Mouse (Mus musculus): Measurements from ENCODE around the gene Efhc1. TPM values are rescaled to one million over a fixed set of nuclear protein-coding genes. Genes with fewer than 3 reads are reported as not detected.

Efhc1 gene
- polyA plus RNA-seq, 1 experiment from 2014 or later: 2.8 TPM

DNA sequence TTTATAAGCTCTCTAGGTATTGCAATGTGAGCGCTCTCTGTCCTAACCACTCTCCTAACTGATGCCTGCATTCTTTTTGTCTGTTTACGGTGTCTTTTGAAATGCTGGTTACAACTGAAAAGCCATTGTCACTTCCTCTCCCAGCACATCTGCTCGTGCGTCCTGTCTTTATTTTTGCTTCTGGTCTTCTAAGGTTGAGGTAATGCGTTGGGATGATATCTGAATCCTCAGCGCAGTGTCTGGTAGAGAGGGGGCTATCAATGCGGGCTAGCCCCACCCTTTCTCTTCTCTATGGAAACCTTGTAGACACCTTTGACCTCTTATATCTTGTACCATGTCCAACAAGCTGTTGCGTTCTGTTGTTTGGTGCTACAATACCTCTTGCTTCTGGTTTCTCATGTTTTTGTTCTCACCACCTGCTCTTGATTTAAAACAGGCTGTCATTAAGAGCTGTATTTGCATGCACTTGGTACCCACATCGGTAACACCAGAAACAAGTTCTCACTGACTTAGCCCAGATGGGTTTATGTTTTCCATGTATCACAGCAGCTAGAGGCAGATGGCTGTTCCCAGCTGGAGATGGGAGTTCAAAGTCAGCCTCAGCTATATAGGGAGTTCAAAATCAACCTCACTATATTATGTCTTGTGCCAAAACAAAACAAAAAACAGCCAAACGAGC lies 35.1 kb downstream of the Efhc1 start:
- Histone ChIP-seq H3K4me1 (ENCODE audit: control insufficient read depth, insufficient read depth, low read length) (no peaks in the 10 kb centered on the region), H3K27ac (replicated peaks; ENCODE audit: low read depth, low read length) (no peak overlapping the region), H3K4me3 (ENCODE audit: low read depth, low read length) (no peak overlapping the region), H3K27me3 (ENCODE audit: control insufficient read depth, insufficient read depth, low read length) (no peaks in the 10 kb centered on the region), H3K36me3 (replicated peaks; ENCODE audit: control insufficient read depth, insufficient read depth, low read depth, low read length) (no peaks in the 10 kb centered on the region), H3K4me2 (ENCODE audit: low read depth, low read length) (no peak overlapping the region), H3K9ac (replicated peaks; ENCODE audit: low read length) (no peak overlapping the region), H3K9me3 (replicated peaks; ENCODE audit: control insufficient read depth, low read length) (no peaks in the 10 kb centered on the region)
- no peak for DNase-seq (ENCODE audit: low spot score)
- WGBS: 75% methylated on average over 10 of the region's 10 CpGs
- no peak for ATAC-seq (replicated peaks; ENCODE audit: insufficient number of reproducible peaks, low FRiP score, low TSS enrichment, low read depth)

- Histone ChIP-seq H3K9me3 (replicated peaks; ENCODE audit: control insufficient read depth, low read length) (no peaks in the 10 kb centered on the region), H3K36me3 (replicated peaks; ENCODE audit: control insufficient read depth, insufficient read depth, low read depth, low read length) (no peaks in the 10 kb centered on the region), H3K27me3 (ENCODE audit: control insufficient read depth, insufficient read depth, low read length) (no peaks in the 10 kb centered on the region), H3K27ac (replicated peaks; ENCODE audit: low read depth, low read length) (no peak overlapping the region), H3K9ac (replicated peaks; ENCODE audit: low read length) (no peak overlapping the region), H3K4me1 (ENCODE audit: control insufficient read depth, insufficient read depth, low read length) (no peaks in the 10 kb centered on the region), H3K4me3 (ENCODE audit: low read depth, low read length) (no peak overlapping the region), H3K4me2 (ENCODE audit: low read depth, low read length) (no peak overlapping the region)
- no peak for DNase-seq (ENCODE audit: low spot score)
- no peak for ATAC-seq (replicated peaks; ENCODE audit: insufficient number of reproducible peaks, low FRiP score, low TSS enrichment, low read depth)
- 89% methylated on average over 11 of the region's 11 CpGs for WGBS
Measured at GRCm38 (mm10) chr1:20989461-20990083, 38.1 kb downstream of the Efhc1 start.

GRCm38 (mm10) chr1:20993690-20994089 lies 42.3 kb downstream of the Efhc1 start:
- no peak overlapping the region for H3K4me2 ChIP-seq (ENCODE audit: low read depth, low read length)
- 80% methylated on average over 3 of the region's 3 CpGs for WGBS
- no peak for ATAC-seq (replicated peaks; ENCODE audit: insufficient number of reproducible peaks, low FRiP score, low TSS enrichment, low read depth)
- no peaks in the 10 kb centered on the region for H3K9me3 ChIP-seq (replicated peaks; ENCODE audit: control insufficient read depth, low read length)
- no peak for DNase-seq (ENCODE audit: low spot score)
- no peaks in the 10 kb centered on the region for H3K36me3 ChIP-seq (replicated peaks; ENCODE audit: control insufficient read depth, insufficient read depth, low read depth, low read length)
- no peaks in the 10 kb centered on the region for H3K27me3 ChIP-seq (ENCODE audit: control insufficient read depth, insufficient read depth, low read length)
- no peak overlapping the region for H3K27ac ChIP-seq (replicated peaks; ENCODE audit: low read depth, low read length)
- H3K9ac ChIP-seq (replicated peaks; ENCODE audit: low read length): no peak overlapping the region
- H3K4me3 ChIP-seq (ENCODE audit: low read depth, low read length): no peak overlapping the region
- H3K4me1 ChIP-seq (ENCODE audit: control insufficient read depth, insufficient read depth, low read length): no peaks in the 10 kb centered on the region

GRCm38 (mm10) chr1:20994338-20994737 lies 42.9 kb downstream of the Efhc1 start:
- Histone ChIP-seq H3K9me3 (replicated peaks; ENCODE audit: control insufficient read depth, low read length) (no peaks in the 10 kb centered on the region), H3K27ac (replicated peaks; ENCODE audit: low read depth, low read length) (no peak overlapping the region), H3K4me2 (ENCODE audit: low read depth, low read length) (no peak overlapping the region), H3K9ac (replicated peaks; ENCODE audit: low read length) (no peak overlapping the region), H3K36me3 (replicated peaks; ENCODE audit: control insufficient read depth, insufficient read depth, low read depth, low read length) (no peaks in the 10 kb centered on the region), H3K4me1 (ENCODE audit: control insufficient read depth, insufficient read depth, low read length) (no peaks in the 10 kb centered on the region), H3K4me3 (ENCODE audit: low read depth, low read length) (no peak overlapping the region), H3K27me3 (ENCODE audit: control insufficient read depth, insufficient read depth, low read length) (no peaks in the 10 kb centered on the region)
- no peak for ATAC-seq (replicated peaks; ENCODE audit: insufficient number of reproducible peaks, low FRiP score, low TSS enrichment, low read depth)
- 87% methylated on average over 5 of the region's 5 CpGs for WGBS
- no peak for DNase-seq (ENCODE audit: low spot score)

DNA sequence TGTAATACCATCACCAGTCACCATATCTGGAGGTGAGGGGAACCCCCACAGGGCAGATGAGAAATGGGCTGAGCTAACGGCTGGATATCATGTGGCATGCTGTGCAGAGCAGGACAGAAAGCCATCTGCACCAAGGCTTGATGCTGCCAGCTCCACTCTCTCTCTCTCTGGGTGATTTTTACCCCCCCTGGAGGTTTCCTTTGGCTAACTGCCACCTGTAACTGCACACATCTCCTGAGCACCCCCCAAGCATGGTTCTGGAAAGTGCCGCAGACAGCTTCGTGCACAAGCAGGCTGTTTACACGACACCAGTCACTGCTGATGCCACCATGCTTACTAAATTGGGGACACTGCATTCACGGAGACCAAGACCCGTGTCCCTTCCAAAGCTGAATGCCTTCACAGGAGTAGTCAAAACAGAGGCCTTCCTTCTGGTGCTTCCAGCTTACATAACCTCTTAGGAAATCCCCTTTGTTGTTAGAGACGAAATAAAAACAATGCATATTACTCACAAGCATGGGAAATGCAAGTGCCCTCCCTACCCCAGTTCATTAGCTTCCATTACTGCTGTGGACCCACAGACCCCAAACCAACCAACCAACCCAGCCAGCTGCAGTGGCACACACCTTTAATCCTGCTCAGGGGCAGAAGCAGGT lies 44.0 kb downstream of the Efhc1 start:
- no peak overlapping the region for H3K27ac ChIP-seq (replicated peaks; ENCODE audit: low read depth, low read length)
- no peaks in the 10 kb centered on the region for H3K27me3 ChIP-seq (ENCODE audit: control insufficient read depth, insufficient read depth, low read length)
- WGBS: 66% methylated on average over 7 of the region's 7 CpGs
- no peak overlapping the region for H3K9ac ChIP-seq (replicated peaks; ENCODE audit: low read length)
- H3K36me3 ChIP-seq (replicated peaks; ENCODE audit: control insufficient read depth, insufficient read depth, low read depth, low read length): no peaks in the 10 kb centered on the region
- no peaks in the 10 kb centered on the region for H3K9me3 ChIP-seq (replicated peaks; ENCODE audit: control insufficient read depth, low read length)
- no peaks in the 10 kb centered on the region for H3K4me1 ChIP-seq (ENCODE audit: control insufficient read depth, insufficient read depth, low read length)
- ATAC-seq (replicated peaks; ENCODE audit: insufficient number of reproducible peaks, low FRiP score, low TSS enrichment, low read depth) (no peak), DNase-seq (ENCODE audit: low spot score) (no peak)
- H3K4me2 ChIP-seq (ENCODE audit: low read depth, low read length): no peak overlapping the region
- no peak overlapping the region for H3K4me3 ChIP-seq (ENCODE audit: low read depth, low read length)

DNA sequence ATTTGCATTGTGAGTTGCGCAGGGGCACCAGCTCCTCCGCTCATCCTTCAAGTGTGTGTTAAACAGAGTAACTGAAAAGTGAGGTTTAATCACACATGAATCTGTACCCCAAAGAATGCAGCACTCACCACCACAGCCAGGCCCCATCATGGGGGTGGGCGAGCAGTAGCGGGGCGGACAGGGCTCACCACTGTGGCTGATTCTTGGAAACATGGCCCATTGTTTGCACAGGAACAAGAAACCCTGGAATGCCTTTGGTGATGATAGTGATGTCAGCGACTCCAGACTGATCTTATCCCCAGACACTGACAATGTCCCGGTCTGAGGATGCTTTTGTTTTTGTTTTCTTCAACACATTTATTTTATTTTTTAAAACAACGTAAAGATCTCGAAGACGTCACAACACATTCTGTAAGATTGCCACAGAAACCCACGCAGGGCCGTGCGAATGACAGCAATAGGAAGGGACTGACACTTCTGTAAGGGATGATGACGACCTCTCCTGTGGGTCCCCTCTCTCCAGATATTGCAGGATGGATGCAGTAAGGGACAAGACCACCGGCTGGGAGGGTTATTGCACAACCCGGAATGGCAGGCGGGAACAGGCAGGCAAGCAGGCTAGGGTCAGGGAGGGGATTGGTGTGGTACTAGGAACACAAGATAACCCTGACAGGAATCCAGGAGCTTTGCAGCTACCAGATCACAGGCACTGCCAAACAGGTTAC lies 45.3 kb downstream of the Efhc1 start:
- 53% methylated on average over 17 of the region's 17 CpGs for WGBS
- H3K9me3 ChIP-seq (replicated peaks; ENCODE audit: control insufficient read depth, low read length): no peaks in the 10 kb centered on the region
- H3K27ac ChIP-seq (replicated peaks; ENCODE audit: low read depth, low read length): no peak overlapping the region; the same call in 1 of the 2 replicates
- no peak overlapping the region for H3K4me3 ChIP-seq (ENCODE audit: low read depth, low read length)
- DNase-seq (ENCODE audit: low spot score) (peak; percentile 25), ATAC-seq (replicated peaks; ENCODE audit: insufficient number of reproducible peaks, low FRiP score, low TSS enrichment, low read depth) (peak; percentile 47; the same call in 1 of the 2 replicates)
- no peaks in the 10 kb centered on the region for H3K4me1 ChIP-seq (ENCODE audit: control insufficient read depth, insufficient read depth, low read length)
- no peaks in the 10 kb centered on the region for H3K27me3 ChIP-seq (ENCODE audit: control insufficient read depth, insufficient read depth, low read length)
- no peak overlapping the region for H3K4me2 ChIP-seq (ENCODE audit: low read depth, low read length)
- H3K9ac ChIP-seq (replicated peaks; ENCODE audit: low read length): no peak overlapping the region; the same call in 1 of the 2 replicates
- no peaks in the 10 kb centered on the region for H3K36me3 ChIP-seq (replicated peaks; ENCODE audit: control insufficient read depth, insufficient read depth, low read depth, low read length)

GRCm38 (mm10) chr1:20997328-20997689 lies 45.9 kb downstream of the Efhc1 start:
- ATAC-seq (replicated peaks; ENCODE audit: insufficient number of reproducible peaks, low FRiP score, low TSS enrichment, low read depth): 0 out of 2 replicates have a peak, but pooled peaks have one; percentile 15
- H3K27ac ChIP-seq (replicated peaks; ENCODE audit: low read depth, low read length): no peak overlapping the region; the same call in 1 of the 2 replicates
- WGBS: 60% methylated on average over 2 of the region's 2 CpGs

More at GRCm38 (mm10) chr1:20997328-20997689, 45.9 kb downstream of the Efhc1 start:
- no peaks in the 10 kb centered on the region for H3K27me3 ChIP-seq (ENCODE audit: control insufficient read depth, insufficient read depth, low read length)
- no peaks in the 10 kb centered on the region for H3K9me3 ChIP-seq (replicated peaks; ENCODE audit: control insufficient read depth, low read length)
- H3K9ac ChIP-seq (replicated peaks; ENCODE audit: low read length): no peak overlapping the region
- no peaks in the 10 kb centered on the region for H3K36me3 ChIP-seq (replicated peaks; ENCODE audit: control insufficient read depth, insufficient read depth, low read depth, low read length)
- no peaks in the 10 kb centered on the region for H3K4me1 ChIP-seq (ENCODE audit: control insufficient read depth, insufficient read depth, low read length)
- no peak overlapping the region for H3K4me2 ChIP-seq (ENCODE audit: low read depth, low read length)
- DNase-seq (ENCODE audit: low spot score): no peak
- H3K4me3 ChIP-seq (ENCODE audit: low read depth, low read length): no peak overlapping the region
